Mouse (Mus musculus) monocyte, adult 5-6 weeks (primary cell): Measurements from ENCODE around the gene Cmtm5. TPM values are rescaled to one million over a fixed set of nuclear protein-coding genes. Genes with fewer than 3 reads are reported as not detected.
"Not testable (repeated sequence)": the region's sequence is repeated elsewhere in the genome, so short reads cannot be mapped to it uniquely, and the experiment has no call there.

Experiments
- ATAC-seq: fragments of 153-309, 156-312 bp; replicated peaks from 2 replicates; pipeline ENCODE4 v1.8.0; 2017; ENCODE audit warnings: mild to moderate bottlenecking; ENCODE audit not compliant: low TSS enrichment, insufficient number of reproducible peaks, severe bottlenecking, poor library complexity, low FRiP score
- total RNA-seq: library from RNA; stranded (forward); fragments of 200-1000, 200-491, 200-594 nt; gene quantifications from 3 replicates; pipeline ENCODE4 v1.2.3, GENCODE M21; 2017

Cmtm5 gene
- total RNA-seq, 1 experiment from 2014 or later, result not detected

GRCm38 (mm10) chr14:54978664-54979063 is 42.6 kb downstream of the Cmtm5 start:
- no peak for ATAC-seq

DNA sequence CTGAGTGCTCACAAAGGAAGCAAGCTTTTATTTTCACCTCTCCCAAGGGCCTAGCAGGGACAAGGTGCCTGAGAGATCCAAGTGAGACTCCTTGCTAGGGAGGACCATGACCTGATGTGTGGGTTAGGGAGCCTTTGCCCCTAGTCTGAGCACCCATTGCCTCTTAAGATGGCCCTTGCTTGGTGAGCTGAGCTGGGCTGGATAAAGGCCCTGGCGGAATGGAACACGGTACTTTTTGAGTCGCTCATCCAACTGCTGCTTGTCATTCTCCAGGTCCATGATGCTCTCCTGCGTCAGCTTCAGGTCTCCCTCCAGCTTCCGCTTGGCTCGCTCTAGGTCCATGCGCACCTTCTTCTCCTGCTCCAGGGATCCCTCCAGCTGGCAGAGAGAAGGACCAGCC is 45.9 kb downstream of the Cmtm5 start:
- no peak for ATAC-seq

DNA sequence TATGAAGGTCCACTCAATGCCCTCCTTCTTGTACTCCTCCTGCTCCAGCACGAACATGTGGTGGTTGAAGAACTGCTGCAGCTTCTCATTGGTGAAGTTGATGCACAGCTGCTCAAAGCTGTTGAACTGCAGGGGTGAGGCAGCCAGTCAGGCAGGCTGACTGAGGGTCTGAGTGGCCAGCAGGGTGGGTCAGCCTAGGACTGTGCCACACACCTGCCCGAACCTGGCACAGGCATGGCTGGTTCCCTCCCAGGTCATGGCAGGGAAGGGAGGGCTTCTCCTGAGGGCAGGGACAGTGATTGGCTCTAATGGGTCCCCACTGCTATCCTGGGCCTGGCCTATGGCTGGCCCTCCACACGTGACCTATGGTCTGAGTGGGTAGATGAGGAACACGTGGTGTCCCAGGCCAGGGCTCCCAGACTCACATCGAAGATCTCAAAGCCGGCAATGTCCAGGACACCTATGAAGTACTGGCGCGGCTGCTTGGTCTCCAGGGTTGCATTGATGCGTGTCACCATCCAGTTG is 52.4 kb downstream of the Cmtm5 start:
- not testable (repeated sequence) for ATAC-seq

Other genes starting within 250 kb of the Cmtm5 start
- 259 to 427 TPM (median 322 TPM) in 3 replicates for gene Acin1, start 249.3 kb upstream of the Cmtm5 start, total RNA-seq
- gene Gm29776, start 237.4 kb upstream of the Cmtm5 start, total RNA-seq, result 0.67 TPM in 1 of 3 replicates, not detected in the others
- 2.7 to 7.2 TPM in 2 of 3 replicates, not detected in the other for gene Cebpe, start 224.1 kb upstream of the Cmtm5 start, total RNA-seq
- gene Slc7a8, start 154.3 kb upstream of the Cmtm5 start, total RNA-seq, result 2.8 to 7.0 TPM (median 4.5 TPM) in 3 replicates
- not detected in 3 replicates for gene Rnf212b, start 122.1 kb upstream of the Cmtm5 start, total RNA-seq
- 2.1 to 16.7 TPM (median 5.1 TPM) in 3 replicates for gene Homez, start 65.3 kb upstream of the Cmtm5 start, total RNA-seq
- 1.3 to 2.7 TPM in 2 of 3 replicates, not detected in the other for gene Ppp1r3e, start 58.7 kb upstream of the Cmtm5 start, total RNA-seq
- 2.2 to 9.0 TPM (median 4.0 TPM) in 3 replicates for gene Bcl2l2, start 52.9 kb upstream of the Cmtm5 start, total RNA-seq
- gene Gm20521, start 52.8 kb upstream of the Cmtm5 start, total RNA-seq, result 3.0 to 3.6 TPM in 2 of 3 replicates, not detected in the other
- 141 to 211 TPM (median 184 TPM) in 3 replicates for gene Pabpn1, start 43.8 kb upstream of the Cmtm5 start, total RNA-seq
- 0.85 to 1.4 TPM (median 1.1 TPM) in 3 replicates for gene Slc22a17, start 23.1 kb upstream of the Cmtm5 start, total RNA-seq
- not detected in 3 replicates for gene Efs, start 10.1 kb upstream of the Cmtm5 start, total RNA-seq
- gene Il25, start 3.6 kb upstream of the Cmtm5 start, total RNA-seq, result not detected in 3 replicates
- not detected in 3 replicates for gene Myh6, start 30.7 kb downstream of the Cmtm5 start, total RNA-seq
- not detected in 3 replicates for gene Gm17428, start 40.7 kb downstream of the Cmtm5 start, total RNA-seq
- not detected in 3 replicates for gene Myh7, start 58.4 kb downstream of the Cmtm5 start, total RNA-seq
- gene Ngdn, start 79.2 kb downstream of the Cmtm5 start, total RNA-seq, result 73.4 to 121 TPM (median 99.8 TPM) in 3 replicates
- 2.0 to 7.8 TPM (median 2.4 TPM) in 3 replicates for gene Zfhx2, start 156.1 kb downstream of the Cmtm5 start, total RNA-seq
- 6.1 to 9.5 TPM (median 8.9 TPM) in 3 replicates for gene Thtpa, start 158.5 kb downstream of the Cmtm5 start, total RNA-seq
- gene Ap1g2, start 170.3 kb downstream of the Cmtm5 start, total RNA-seq, result 26.9 to 61.0 TPM (median 34.8 TPM) in 3 replicates
- gene Jph4, start 180.7 kb downstream of the Cmtm5 start, total RNA-seq, result not detected in 3 replicates